Mouse (Mus musculus) ES-Bruce4 (cell line): ENCODE data around the gene Ust. TPM values are rescaled to one million over a fixed set of nuclear protein-coding genes. Genes with fewer than 3 reads are reported as not detected.

Experiments
- H3K27ac ChIP-seq: 2 replicates; pipeline ENCODE4 v1.5.1; 2012; ENCODE audit warnings: low read length, inconsistent platforms; ENCODE audit not compliant: insufficient read depth
- H3K27me3 ChIP-seq: 2 replicates; pipeline ENCODE4 v1.6.1; 2012; ENCODE audit warnings: mild to moderate bottlenecking, low read length, inconsistent platforms; ENCODE audit not compliant: control insufficient read depth, poor library complexity, insufficient read depth, severe bottlenecking
- H3K36me3 ChIP-seq: 2 replicates; pipeline ENCODE4 v1.6.1; 2012; ENCODE audit warnings: inconsistent platforms, mild to moderate bottlenecking, low read length, moderate library complexity; ENCODE audit not compliant: control insufficient read depth, poor library complexity, insufficient read depth, severe bottlenecking
- H3K4me1 ChIP-seq: one replicate; pipeline ENCODE4 v1.8.1; 2011; ENCODE audit warnings: low read length; ENCODE audit not compliant: control insufficient read depth, insufficient read depth
- H3K4me3 ChIP-seq: 2 replicates; pipeline ENCODE4 v1.5.1; 2011; ENCODE audit warnings: low read depth, mild to moderate bottlenecking, low read length
- H3K9ac ChIP-seq: 2 replicates; pipeline ENCODE4 v1.6.1; 2012; ENCODE audit warnings: low read depth, mild to moderate bottlenecking, inconsistent platforms; ENCODE audit not compliant: poor library complexity, severe bottlenecking
- H3K9me3 ChIP-seq: replicated peaks from 2 replicates; pipeline ENCODE4 v1.6.1; 2012; ENCODE audit warnings: mild to moderate bottlenecking, low read length, inconsistent platforms; ENCODE audit not compliant: control insufficient read depth, poor library complexity, insufficient read depth, severe bottlenecking
- CTCF ChIP-seq: IDR thresholded peaks from one replicate; pipeline ENCODE4 v1.8.1; 2011; ENCODE audit warnings: low read depth, low read length
- EP300 ChIP-seq: IDR thresholded peaks from 2 replicates; pipeline ENCODE4 v1.6.1; 2011; ENCODE audit warnings: low read depth, low read length; ENCODE audit not compliant: insufficient read depth
- POLR2A ChIP-seq: IDR thresholded peaks from one replicate; pipeline ENCODE4 v1.8.1; 2011; ENCODE audit warnings: low read length; ENCODE audit not compliant: insufficient read depth
- polyA plus RNA-seq: library from polyadenylated mRNA; stranded (reverse); fragments of >200 nt; gene quantifications from 2 replicates; pipeline ENCODE4 v1.2.4, GENCODE M21; 2011; ENCODE audit warnings: low read depth; ENCODE audit not compliant: missing spikeins, insufficient read depth, insufficient read length

Ust gene
- polyA plus RNA-seq, 1 experiment, result 0.99 TPM

GRCm38 (mm10) chr10:8428787-8429778 is 89.5 kb downstream of the Ust start:
- TF ChIP-seq POLR2A, result no peak
- TF ChIP-seq CTCF, result no peak
- no peak for TF ChIP-seq EP300
- Histone ChIP-seq H3K9ac (no peak overlapping the region), H3K27ac (no peak overlapping the region), H3K4me1 (no peaks in the 10 kb centered on the region), H3K9me3 (no peaks in the 10 kb centered on the region), H3K36me3 (no peaks in the 10 kb centered on the region), H3K27me3 (no peaks in the 10 kb centered on the region), H3K4me3 (no peak overlapping the region)

GRCm38 (mm10) chr10:8427671-8428364 is 90.8 kb downstream of the Ust start:
- no peaks in the 10 kb centered on the region for H3K4me1 ChIP-seq
- no peaks in the 10 kb centered on the region for H3K27me3 ChIP-seq
- H3K9me3 ChIP-seq, result no peaks in the 10 kb centered on the region
- TF ChIP-seq CTCF, result no peak
- TF ChIP-seq POLR2A, result no peak
- no peak for TF ChIP-seq EP300
- H3K9ac ChIP-seq, result no peak overlapping the region
- H3K36me3 ChIP-seq, result no peaks in the 10 kb centered on the region
- H3K27ac ChIP-seq, result no peak overlapping the region
- no peak overlapping the region for H3K4me3 ChIP-seq

DNA sequence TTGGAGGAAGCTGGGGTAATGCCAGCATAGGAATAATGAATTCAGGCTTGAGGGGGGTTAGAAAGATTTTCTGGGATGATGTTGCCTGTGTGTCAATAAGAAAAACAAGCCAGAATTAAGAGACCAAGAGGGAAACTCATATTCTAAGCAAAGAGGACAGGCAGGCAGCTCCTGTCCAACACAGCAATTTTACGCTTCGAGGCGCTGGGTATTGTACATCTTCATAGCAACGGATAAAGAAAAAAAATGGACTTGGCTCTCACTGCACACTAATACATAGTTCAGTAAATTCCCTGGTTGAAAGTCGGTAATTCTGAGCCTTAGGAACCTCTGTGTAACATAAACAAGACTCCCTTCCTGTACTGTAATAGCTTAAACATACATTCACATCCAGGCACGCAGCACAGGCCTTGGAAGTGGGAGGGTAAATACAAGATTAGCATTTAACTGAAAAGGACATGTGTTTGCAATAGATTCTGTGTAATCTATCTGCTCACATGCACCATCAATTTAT is 99.1 kb downstream of the Ust start:
- Histone ChIP-seq H3K27ac (no peak overlapping the region), H3K4me1 (no peaks in the 10 kb centered on the region), H3K9me3 (no peaks in the 10 kb centered on the region), H3K9ac (no peak overlapping the region), H3K4me3 (no peak overlapping the region), H3K27me3 (no peaks in the 10 kb centered on the region), H3K36me3 (no peaks in the 10 kb centered on the region)
- TF ChIP-seq POLR2A, result no peak
- TF ChIP-seq CTCF, result no peak
- TF ChIP-seq EP300, result no peak

DNA sequence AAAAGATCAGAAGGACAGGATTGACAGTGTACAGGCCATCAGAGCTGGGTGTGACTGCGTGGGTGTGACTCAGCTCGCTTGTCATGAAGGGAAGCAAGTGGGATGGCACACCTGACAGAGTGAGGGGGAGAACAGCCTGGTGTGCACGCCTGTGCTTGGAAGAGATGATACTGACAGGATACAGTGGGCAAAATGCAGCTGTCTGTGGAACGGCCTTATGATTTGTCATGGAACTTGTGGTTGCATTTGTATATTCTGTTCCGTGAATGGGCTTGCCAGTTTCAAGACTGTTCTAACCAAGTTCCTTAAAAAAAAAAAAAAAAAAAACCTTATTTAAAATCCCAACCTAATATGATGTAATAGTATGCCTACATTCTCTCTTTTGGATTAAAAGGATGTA is 103.2 kb downstream of the Ust start:
- Histone ChIP-seq H3K9ac (no peak overlapping the region), H3K4me3 (no peak overlapping the region), H3K9me3 (no peaks in the 10 kb centered on the region), H3K36me3 (no peaks in the 10 kb centered on the region), H3K27me3 (no peaks in the 10 kb centered on the region), H3K27ac (no peak overlapping the region), H3K4me1 (no peaks in the 10 kb centered on the region)
- no peak for TF ChIP-seq CTCF
- no peak for TF ChIP-seq EP300
- TF ChIP-seq POLR2A, result no peak

DNA sequence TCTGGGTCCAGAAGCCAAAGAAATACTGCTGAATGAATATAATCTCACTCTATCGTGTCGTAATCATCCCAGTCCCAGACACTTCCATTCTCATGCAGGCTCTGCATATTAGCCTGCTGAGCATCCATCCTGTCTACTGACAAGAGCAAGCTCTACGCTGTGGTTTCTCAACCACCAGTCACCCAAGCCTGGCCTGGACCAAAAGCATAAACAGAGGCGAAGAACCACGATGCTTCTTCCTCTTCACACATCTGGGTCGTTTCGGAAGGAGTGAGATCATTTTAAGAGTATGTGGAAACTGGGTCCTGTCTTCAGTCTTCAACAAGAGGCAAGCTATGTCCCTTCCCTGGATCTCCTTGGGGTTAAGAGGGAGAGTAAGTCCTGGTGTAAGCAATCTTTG is 103.6 kb downstream of the Ust start:
- H3K36me3 ChIP-seq, result no peaks in the 10 kb centered on the region
- no peak for TF ChIP-seq CTCF
- H3K27me3 ChIP-seq, result no peaks in the 10 kb centered on the region
- H3K9me3 ChIP-seq, result no peaks in the 10 kb centered on the region
- no peak overlapping the region for H3K4me3 ChIP-seq
- no peak overlapping the region for H3K9ac ChIP-seq
- H3K27ac ChIP-seq, result no peak overlapping the region
- no peaks in the 10 kb centered on the region for H3K4me1 ChIP-seq
